Mouse (Mus musculus) thymus, adult 2 months (tissue): ENCODE measurements around the gene Cpsf4. TPM values are rescaled to one million over a fixed set of nuclear protein-coding genes. Genes with fewer than 3 reads are reported as not detected.
"Not testable (repeated sequence)": the region's sequence is repeated elsewhere in the genome, so short reads cannot be mapped to it uniquely, and the experiment has no call there.

Source experiments
- DNase-seq: peaks from one replicate; pipeline ENCODE4 v3.0.0; 2021
- H3K27ac ChIP-seq: fragments of 200-500 bp; 2 replicates; pipeline ENCODE4 v1.5.1; 2012; ENCODE audit warnings: low read length, control low read depth; ENCODE audit not compliant: control insufficient read depth, insufficient read depth
- H3K27me3 ChIP-seq: fragments of 200-500 bp; 2 replicates; pipeline ENCODE4 v1.6.1; 2012; ENCODE audit warnings: mild to moderate bottlenecking, low read length, moderate library complexity, mixed read lengths; ENCODE audit not compliant: control insufficient read depth, insufficient read depth
- H3K36me3 ChIP-seq: fragments of 200-500 bp; 2 replicates; pipeline ENCODE4 v1.6.1; 2012; ENCODE audit warnings: mild to moderate bottlenecking, low read length, moderate library complexity; ENCODE audit not compliant: control insufficient read depth, insufficient read depth
- H3K4me1 ChIP-seq: fragments of 200-500 bp; replicated peaks from 2 replicates; pipeline ENCODE4 v1.6.1; 2012; ENCODE audit warnings: low read length; ENCODE audit not compliant: control insufficient read depth, insufficient read depth
- H3K4me3 ChIP-seq: fragments of 200-500 bp; 2 replicates; pipeline ENCODE4 v1.5.1; 2012; ENCODE audit warnings: mild to moderate bottlenecking, low read length, control low read depth, moderate library complexity; ENCODE audit not compliant: control insufficient read depth, insufficient read depth
- CTCF ChIP-seq: fragments of 200-500 bp; IDR thresholded peaks from 2 replicates; pipeline ENCODE4 v1.5.1; 2012; ENCODE audit warnings: mild to moderate bottlenecking, control low read depth, low read length, moderate library complexity, borderline replicate concordance; ENCODE audit not compliant: control insufficient read depth, poor library complexity, insufficient read depth; ENCODE audit errors: extremely low read depth
- POLR2A ChIP-seq: fragments of 200-500 bp; IDR thresholded peaks from 2 replicates; pipeline ENCODE4 v1.6.1; 2012; ENCODE audit warnings: mild to moderate bottlenecking, low read length, control low read depth, moderate library complexity; ENCODE audit not compliant: control insufficient read depth, poor library complexity, insufficient read depth; ENCODE audit errors: extremely low read depth
- WGBS: fragments of 180-500 bp; shearing (Covaris S2); methylation state at CpG from one replicate; pipeline ENCODE4 v1.1.7; 2018; 5-methylcytosine and 5-hydroxymethylcytosine counted together
- polyA plus RNA-seq: library from polyadenylated mRNA; depleted of rRNA; stranded (reverse); fragments of >200 nt; gene quantifications from 2 replicates; pipeline ENCODE4 v1.2.3, GENCODE M21; 2012

Gene Cpsf4
- polyA plus RNA-seq, 1 experiment: 66.0 TPM

DNA sequence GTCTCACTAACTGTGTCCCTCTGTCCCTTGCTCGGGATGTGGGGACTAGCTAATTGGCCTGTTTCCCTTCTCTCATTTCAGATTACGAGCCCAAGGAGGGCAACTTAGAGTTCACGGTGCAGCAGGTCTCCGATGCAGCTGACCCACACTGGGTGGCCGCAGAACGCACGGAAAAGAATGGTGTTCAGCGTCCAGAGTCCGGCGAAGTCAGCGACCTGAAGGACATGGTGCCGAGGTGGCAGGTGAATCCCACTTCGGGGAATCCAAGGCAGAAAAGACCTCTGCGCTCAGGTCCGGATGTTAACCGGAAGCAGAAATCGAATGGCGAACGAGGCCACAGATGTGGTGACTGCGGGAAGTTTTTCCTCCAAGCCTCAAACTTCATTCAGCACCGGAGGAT lies 51.2 kb downstream of the Cpsf4 start:
- no peak for DNase-seq
- Histone ChIP-seq H3K27ac (no peak overlapping the region), H3K36me3 (peaks cover 31% of the 10 kb centered on the region), H3K4me1 (no peaks in the 10 kb centered on the region), H3K27me3 (no peaks in the 10 kb centered on the region), H3K4me3 (no peak overlapping the region)
- WGBS: 98% methylated on average over 21 of the region's 21 CpGs
- TF ChIP-seq CTCF (no peak), POLR2A (no peak)

DNA sequence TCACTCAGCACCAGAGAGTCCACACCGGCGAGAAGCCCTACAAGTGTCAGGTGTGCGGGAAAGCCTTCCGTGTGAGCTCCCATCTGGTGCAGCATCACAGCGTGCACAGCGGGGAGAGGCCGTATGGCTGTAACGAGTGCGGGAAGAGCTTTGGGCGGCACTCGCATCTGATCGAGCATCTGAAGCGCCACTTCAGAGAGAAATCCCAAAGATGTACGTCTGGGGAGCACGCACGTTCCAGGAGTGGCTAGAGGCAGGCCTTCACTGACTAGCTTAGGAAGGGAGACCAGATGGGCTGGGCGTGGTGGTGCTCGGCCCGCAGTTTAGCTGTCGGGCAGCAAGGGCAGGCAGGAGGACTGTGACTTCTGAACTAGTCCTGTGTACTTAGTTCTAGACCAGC lies 51.7 kb downstream of the Cpsf4 start:
- TF ChIP-seq POLR2A (no peak), CTCF (no peak)
- no peak overlapping the region for H3K4me3 ChIP-seq
- H3K27me3 ChIP-seq: no peaks in the 10 kb centered on the region
- H3K4me1 ChIP-seq: no peaks in the 10 kb centered on the region
- 97% methylated on average over 20 of the region's 20 CpGs for WGBS
- no peak for DNase-seq
- no peak overlapping the region for H3K27ac ChIP-seq
- H3K36me3 ChIP-seq: peaks cover 31% of the 10 kb centered on the region

DNA sequence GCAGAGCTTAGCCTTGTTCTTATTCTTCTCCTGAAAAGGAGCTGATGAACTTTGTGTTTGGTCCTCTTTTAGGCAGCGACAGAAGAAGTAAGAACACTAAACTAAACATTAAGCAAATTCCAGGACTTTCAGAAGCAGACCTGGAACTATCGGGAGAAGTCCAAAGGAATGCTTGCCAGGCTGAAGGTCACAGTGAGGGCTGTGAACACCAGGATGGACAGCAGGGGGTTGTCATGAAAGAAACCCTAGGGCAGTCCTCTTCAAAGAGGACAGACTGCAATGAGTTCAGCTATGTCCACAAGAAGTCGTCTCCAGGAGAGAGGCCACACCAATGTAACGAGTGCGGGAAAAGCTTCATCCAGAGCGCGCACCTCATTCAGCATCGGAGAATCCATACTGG lies 53.0 kb downstream of the Cpsf4 start:
- H3K27me3 ChIP-seq: no peaks in the 10 kb centered on the region
- no peak overlapping the region for H3K27ac ChIP-seq
- no peak overlapping the region for H3K4me3 ChIP-seq
- H3K36me3 ChIP-seq: peaks cover 31% of the 10 kb centered on the region
- over 99% methylated on average over 8 of the region's 8 CpGs for WGBS
- DNase-seq: no peak
- no peaks in the 10 kb centered on the region for H3K4me1 ChIP-seq
- TF ChIP-seq POLR2A: no peak

GRCm38 (mm10) chr5:145222840-145223239 lies 55.8 kb downstream of the Cpsf4 start:
- Histone ChIP-seq H3K27ac (no peak overlapping the region), H3K27me3 (no peaks in the 10 kb centered on the region), H3K36me3 (peaks cover 30% of the 10 kb centered on the region), H3K4me1 (no peaks in the 10 kb centered on the region), H3K4me3 (no peak overlapping the region)
- TF ChIP-seq POLR2A (no peak), CTCF (no peak)
- no peak for DNase-seq
- WGBS: 97% methylated on average over 5 of the region's 5 CpGs

GRCm38 (mm10) chr5:145223395-145223794 lies 56.4 kb downstream of the Cpsf4 start:
- 96% methylated on average over 12 of the region's 12 CpGs for WGBS
- TF ChIP-seq CTCF (no peak), POLR2A (no peak)

DNA sequence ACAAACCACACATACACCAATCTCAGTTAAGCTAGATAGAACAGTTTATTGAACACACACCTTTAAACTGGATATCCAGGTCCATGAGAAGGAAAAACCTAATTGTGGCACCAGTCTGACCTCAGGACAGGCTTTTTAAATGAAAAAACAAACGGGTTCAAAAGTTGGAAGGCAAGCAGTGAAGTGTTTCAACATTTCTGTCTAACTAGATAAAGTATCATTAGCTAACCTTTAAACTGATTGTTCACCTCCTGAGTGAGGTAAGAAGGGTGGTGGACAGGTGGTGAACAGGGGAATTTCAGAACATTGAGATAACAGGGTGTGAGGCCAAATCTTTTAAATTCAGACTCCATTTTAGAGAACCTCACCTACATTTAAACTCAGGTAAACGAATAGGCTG lies 59.4 kb downstream of the Cpsf4 start:
- no peaks in the 10 kb centered on the region for H3K27me3 ChIP-seq
- no peak overlapping the region for H3K27ac ChIP-seq
- no peak for TF ChIP-seq POLR2A
- no peak for TF ChIP-seq CTCF
- H3K4me3 ChIP-seq: no peak overlapping the region
- H3K36me3 ChIP-seq: peaks cover under 1% of the 10 kb centered on the region; the same call in 1 of the 2 replicates
- no peak for DNase-seq
- peaks cover 4% of the 10 kb centered on the region for H3K4me1 ChIP-seq
- 74% methylated on average over 2 of the region's 2 CpGs for WGBS

More at GRCm38 (mm10) chr5:145223395-145223794, 56.4 kb downstream of the Cpsf4 start:
- Histone ChIP-seq H3K36me3 (peaks cover 25% of the 10 kb centered on the region), H3K27ac (no peak overlapping the region), H3K4me1 (no peaks in the 10 kb centered on the region), H3K27me3 (no peaks in the 10 kb centered on the region), H3K4me3 (no peak overlapping the region)
- DNase-seq: no peak

DNA sequence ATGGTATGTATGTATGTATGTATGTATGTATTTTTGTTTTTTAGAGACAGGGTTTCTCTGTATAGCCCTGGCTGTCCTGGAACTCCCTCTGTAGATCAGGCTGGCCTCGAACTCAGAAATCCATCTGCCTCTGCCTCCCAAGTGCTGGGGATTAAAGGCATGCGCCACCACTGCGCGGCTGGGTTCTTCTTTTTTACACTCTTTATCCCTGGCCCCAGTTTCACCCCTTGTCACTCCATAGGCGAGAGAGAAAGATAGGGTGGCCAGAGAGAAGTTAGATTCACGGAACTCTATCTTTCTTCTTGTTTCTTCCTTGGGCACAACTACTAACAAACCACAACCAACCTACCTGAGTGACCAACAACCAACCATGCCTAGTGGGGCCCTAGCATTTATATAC lies 62.3 kb downstream of the Cpsf4 start:
- not testable (repeated sequence) for H3K27me3 ChIP-seq, H3K27ac ChIP-seq, DNase-seq, H3K36me3 ChIP-seq, H3K4me3 ChIP-seq, H3K4me1 ChIP-seq
- WGBS: 87% methylated on average over 6 of the region's 6 CpGs

GRCm38 (mm10) chr5:145230641-145231040 lies 63.6 kb downstream of the Cpsf4 start:
- 93% methylated on average over 4 of the region's 4 CpGs for WGBS
- TF ChIP-seq CTCF: no peak
- TF ChIP-seq POLR2A: no peak
- Histone ChIP-seq H3K36me3 (peaks cover 19% of the 10 kb centered on the region), H3K27ac (no peak overlapping the region), H3K27me3 (no peaks in the 10 kb centered on the region), H3K4me1 (peaks cover 4% of the 10 kb centered on the region), H3K4me3 (no peak overlapping the region)
- no peak for DNase-seq
